Mouse (Mus musculus) midbrain, embryonic 13.5 days (tissue): ENCODE measurements at regions not wholly inside any gene's neighbourhood (a gene's known extent, or its start where the extent isn't known, plus 50 kb on each side); places are given as distances from the start of the nearest gene placed in this dataset.

Source experiments
- ATAC-seq: fragments of 200-750 bp; cut with Nextera tagmentation; 2 replicates; pipeline ENCODE4 v1.8.0; 2017; ENCODE audit warnings: mild to moderate bottlenecking, moderate TSS enrichment, moderate library complexity
- H3K27ac ChIP-seq: fragments of 300-500 bp; sonication (generic); 2 replicates; pipeline ENCODE4 v1.5.1; 2015; ENCODE audit warnings: inconsistent platforms, mild to moderate bottlenecking, moderate library complexity
- H3K27me3 ChIP-seq: fragments of 300-500 bp; sonication (generic); 2 replicates; pipeline ENCODE4 v1.6.1; 2015; ENCODE audit warnings: mild to moderate bottlenecking, inconsistent platforms
- H3K36me3 ChIP-seq: fragments of 300-500 bp; sonication (generic); 2 replicates; pipeline ENCODE4 v1.6.1; 2015; ENCODE audit warnings: mild to moderate bottlenecking, inconsistent platforms
- H3K4me1 ChIP-seq: fragments of 300-500 bp; sonication (generic); replicated peaks from 2 replicates; pipeline ENCODE4 v1.6.1; 2015; ENCODE audit warnings: inconsistent platforms
- H3K4me2 ChIP-seq: fragments of 300-500 bp; sonication (generic); replicated peaks from 2 replicates; pipeline ENCODE4 v1.6.1; 2015; ENCODE audit warnings: moderate library complexity, mild to moderate bottlenecking, inconsistent platforms
- H3K4me3 ChIP-seq: fragments of 300-500 bp; sonication (generic); replicated peaks from 2 replicates; pipeline ENCODE4 v1.5.1; 2015; ENCODE audit warnings: mild to moderate bottlenecking, inconsistent platforms
- H3K9ac ChIP-seq: fragments of 300-500 bp; sonication (generic); replicated peaks from 2 replicates; pipeline ENCODE4 v1.6.1; 2015; ENCODE audit warnings: mild to moderate bottlenecking, inconsistent platforms
- H3K9me3 ChIP-seq: fragments of 300-500 bp; sonication (generic); 2 replicates; pipeline ENCODE4 v1.6.1; 2016; ENCODE audit warnings: mild to moderate bottlenecking, inconsistent platforms
- WGBS: fragments of 180-500 bp; shearing (Covaris S2); methylation state at CpG from one replicate; pipeline ENCODE4 v1.1.7; 2015; 5-methylcytosine and 5-hydroxymethylcytosine counted together

GRCm38 (mm10) chr4:54838111-54838510, 106.7 kb upstream of the Zfp462 start:
- Histone ChIP-seq H3K4me3 (no peak overlapping the region), H3K27me3 (no peaks in the 10 kb centered on the region), H3K36me3 (no peaks in the 10 kb centered on the region), H3K27ac (no peak overlapping the region), H3K4me2 (no peak overlapping the region), H3K9ac (no peak overlapping the region), H3K9me3 (no peaks in the 10 kb centered on the region), H3K4me1 (peaks cover 10% of the 10 kb centered on the region; the same call in 1 of the 2 replicates)
- no peak for ATAC-seq
- WGBS = 47% methylated on average over 5 of the region's 5 CpGs

- H3K36me3 ChIP-seq = no peaks in the 10 kb centered on the region
- no peak for ATAC-seq
- 47% methylated on average over 3 of the region's 3 CpGs for WGBS
- no peak overlapping the region for H3K4me2 ChIP-seq
- no peak overlapping the region for H3K4me3 ChIP-seq
- no peak overlapping the region for H3K9ac ChIP-seq
- H3K4me1 ChIP-seq = peaks cover 10% of the 10 kb centered on the region; the same call in 1 of the 2 replicates
- no peak overlapping the region for H3K27ac ChIP-seq
- no peaks in the 10 kb centered on the region for H3K27me3 ChIP-seq
- H3K9me3 ChIP-seq = no peaks in the 10 kb centered on the region
These were observed 106.1 kb upstream of the Zfp462 start for GRCm38 (mm10) chr4:54838794-54839193.

GRCm38 (mm10) chr4:54852991-54853925, 91.6 kb upstream of the Zfp462 start:
- Histone ChIP-seq H3K27ac (no peak overlapping the region), H3K27me3 (no peaks in the 10 kb centered on the region), H3K4me2 (no peak overlapping the region), H3K9ac (no peak overlapping the region), H3K36me3 (no peaks in the 10 kb centered on the region), H3K4me3 (no peak overlapping the region), H3K4me1 (no peaks in the 10 kb centered on the region), H3K9me3 (no peaks in the 10 kb centered on the region)
- 90% methylated on average over 7 of the region's 7 CpGs for WGBS
- no peak for ATAC-seq

GRCm38 (mm10) chr4:54858604-54859003, 86.2 kb upstream of the Zfp462 start:
- H3K4me1 ChIP-seq = no peaks in the 10 kb centered on the region
- no peaks in the 10 kb centered on the region for H3K9me3 ChIP-seq
- H3K27me3 ChIP-seq = no peaks in the 10 kb centered on the region
- no peak overlapping the region for H3K9ac ChIP-seq
- H3K27ac ChIP-seq = no peak overlapping the region
- H3K36me3 ChIP-seq = no peaks in the 10 kb centered on the region
- H3K4me2 ChIP-seq = no peak overlapping the region
- ATAC-seq = no peak
- H3K4me3 ChIP-seq = no peak overlapping the region
- 95% methylated on average over 3 of the region's 3 CpGs for WGBS

- ATAC-seq = no peak
- Histone ChIP-seq H3K4me1 (no peaks in the 10 kb centered on the region), H3K9me3 (no peaks in the 10 kb centered on the region), H3K27ac (no peak overlapping the region), H3K27me3 (no peaks in the 10 kb centered on the region), H3K4me3 (no peak overlapping the region), H3K4me2 (no peak overlapping the region), H3K36me3 (no peaks in the 10 kb centered on the region), H3K9ac (no peak overlapping the region)
- 34% methylated on average over 2 of the region's 2 CpGs for WGBS
These were observed 78.8 kb upstream of the Zfp462 start for GRCm38 (mm10) chr4:54866062-54866461.

GRCm38 (mm10) chr4:54874136-54874827, 70.6 kb upstream of the Zfp462 start:
- ATAC-seq = no peak
- 95% methylated on average over 13 of the region's 13 CpGs for WGBS
- no peak overlapping the region for H3K4me2 ChIP-seq
- H3K36me3 ChIP-seq = no peaks in the 10 kb centered on the region
- no peaks in the 10 kb centered on the region for H3K9me3 ChIP-seq
- H3K4me1 ChIP-seq = no peaks in the 10 kb centered on the region
- H3K27ac ChIP-seq = no peak overlapping the region
- no peak overlapping the region for H3K9ac ChIP-seq
- no peak overlapping the region for H3K4me3 ChIP-seq
- H3K27me3 ChIP-seq = no peaks in the 10 kb centered on the region

- no peak overlapping the region for H3K4me3 ChIP-seq
- H3K27me3 ChIP-seq = no peaks in the 10 kb centered on the region
- H3K27ac ChIP-seq = no peak overlapping the region
- 88% methylated on average over 8 of the region's 8 CpGs for WGBS
- no peak overlapping the region for H3K4me2 ChIP-seq
- H3K9me3 ChIP-seq = no peaks in the 10 kb centered on the region
- H3K36me3 ChIP-seq = no peaks in the 10 kb centered on the region
- H3K9ac ChIP-seq = no peak overlapping the region
- H3K4me1 ChIP-seq = no peaks in the 10 kb centered on the region
- no peak for ATAC-seq
These were observed 69.3 kb upstream of the Zfp462 start for GRCm38 (mm10) chr4:54875506-54875905.

- no peak overlapping the region for H3K4me3 ChIP-seq
- no peaks in the 10 kb centered on the region for H3K36me3 ChIP-seq
- no peak overlapping the region for H3K27ac ChIP-seq
- ATAC-seq = no peak
- H3K9me3 ChIP-seq = no peaks in the 10 kb centered on the region
- H3K4me2 ChIP-seq = no peak overlapping the region
- H3K27me3 ChIP-seq = no peaks in the 10 kb centered on the region
- H3K4me1 ChIP-seq = no peaks in the 10 kb centered on the region
- H3K9ac ChIP-seq = no peak overlapping the region
- WGBS = 91% methylated on average over 2 of the region's 2 CpGs
These were observed 67.5 kb upstream of the Zfp462 start for GRCm38 (mm10) chr4:54877361-54877760.

GRCm38 (mm10) chr4:54878531-54878930, 66.3 kb upstream of the Zfp462 start:
- H3K9ac ChIP-seq = no peak overlapping the region
- H3K9me3 ChIP-seq = no peaks in the 10 kb centered on the region
- H3K4me3 ChIP-seq = no peak overlapping the region
- H3K27ac ChIP-seq = no peak overlapping the region
- H3K27me3 ChIP-seq = no peaks in the 10 kb centered on the region
- no peaks in the 10 kb centered on the region for H3K4me1 ChIP-seq
- ATAC-seq = no peak
- H3K36me3 ChIP-seq = no peaks in the 10 kb centered on the region
- no peak overlapping the region for H3K4me2 ChIP-seq
- 88% methylated on average over 3 of the region's 3 CpGs for WGBS

- Histone ChIP-seq H3K4me1 (0 out of 2 replicates have a peak, but pooled peaks cover 10% of the 10 kb centered on the region), H3K4me3 (no peak overlapping the region), H3K27ac (no peak overlapping the region), H3K9ac (no peak overlapping the region), H3K36me3 (no peaks in the 10 kb centered on the region), H3K27me3 (no peaks in the 10 kb centered on the region), H3K4me2 (no peak overlapping the region), H3K9me3 (no peaks in the 10 kb centered on the region)
- 81% methylated on average over 5 of the region's 5 CpGs for WGBS
- no peak for ATAC-seq
These were observed 51.6 kb upstream of the Zfp462 start for GRCm38 (mm10) chr4:54893288-54893687.
